Mouse (Mus musculus): Measurements from ENCODE around the gene Rbms3. TPM values are rescaled to one million over a fixed set of nuclear protein-coding genes. Genes with fewer than 3 reads are reported as not detected.

Rbms3 gene
- total and polyA plus RNA-seq, 3 experiments: 8.1 to 12.5 (median 8.8) TPM

- no peaks in the 10 kb centered on the region for H3K79me2 ChIP-seq (replicated peaks; ENCODE audit: control insufficient read depth, insufficient read depth, low read length)
- no peak overlapping the region for H3K27ac ChIP-seq
- no peak overlapping the region for H3K9ac ChIP-seq (ENCODE audit: low read depth, low read length)
- H3K36me3 ChIP-seq (ENCODE audit: control insufficient read depth, insufficient read depth, low read length): no peaks in the 10 kb centered on the region
- no peak overlapping the region for H3K4me3 ChIP-seq
- H3K27me3 ChIP-seq (ENCODE audit: control insufficient read depth, insufficient read depth, low read length): no peaks in the 10 kb centered on the region
- DNase-seq: no peak
- TF ChIP-seq POLR2A (IDR thresholded peaks at IDR 0.05; ENCODE audit: insufficient read depth, low read depth, low read length) (no peak), EP300 (IDR thresholded peaks at IDR 0.05; ENCODE audit: insufficient read depth, low read depth, low read length) (no peak), CTCF (IDR thresholded peaks at IDR 0.05) (no peak)
- intact Hi-C loops (cut with DNase I): no loop called here
- 97% methylated on average over 5 of the region's 5 CpGs for WGBS
- no peaks in the 10 kb centered on the region; the same call in none of the 2 replicates for H3K4me1 ChIP-seq (ENCODE audit: control insufficient read depth, insufficient read depth, low read length)
These were observed 1010.8 kb downstream of the Rbms3 start for GRCm38 (mm10) chr9:116618886-116619285.

GRCm38 (mm10) chr9:116613276-116613675, 1016.4 kb downstream of the Rbms3 start:
- Histone ChIP-seq H3K4me1 (ENCODE audit: control insufficient read depth, insufficient read depth, low read length) (no peaks in the 10 kb centered on the region), H3K9ac (ENCODE audit: low read depth, low read length) (no peak overlapping the region), H3K27me3 (ENCODE audit: control insufficient read depth, insufficient read depth, low read length) (no peaks in the 10 kb centered on the region; the same call in 1 of the 2 replicates), H3K79me2 (replicated peaks; ENCODE audit: control insufficient read depth, insufficient read depth, low read length) (no peaks in the 10 kb centered on the region), H3K4me3 (no peak overlapping the region), H3K27ac (no peak overlapping the region), H3K36me3 (ENCODE audit: control insufficient read depth, insufficient read depth, low read length) (no peaks in the 10 kb centered on the region)
- 57% methylated on average over 7 of the region's 7 CpGs for WGBS
- DNase-seq: peak in 1 of 2 experiments; percentile 22
- intact Hi-C loops (cut with DNase I): no loop called here
- no peak for TF ChIP-seq POLR2A (IDR thresholded peaks at IDR 0.05; ENCODE audit: insufficient read depth, low read depth, low read length)
- TF ChIP-seq EP300 (IDR thresholded peaks at IDR 0.05; ENCODE audit: insufficient read depth, low read depth, low read length): 0 out of 2 replicates have a peak, but pooled peaks have one; percentile 7

GRCm38 (mm10) chr9:116596046-116596445, 1033.7 kb downstream of the Rbms3 start:
- H3K36me3 ChIP-seq (ENCODE audit: control insufficient read depth, insufficient read depth, low read length): no peaks in the 10 kb centered on the region
- H3K27ac ChIP-seq: no peak overlapping the region
- no peaks in the 10 kb centered on the region for H3K79me2 ChIP-seq (replicated peaks; ENCODE audit: control insufficient read depth, insufficient read depth, low read length)
- no peaks in the 10 kb centered on the region for H3K27me3 ChIP-seq (ENCODE audit: control insufficient read depth, insufficient read depth, low read length)
- no peak overlapping the region for H3K4me3 ChIP-seq
- DNase-seq: no peak
- 98% methylated on average over 10 of the region's 10 CpGs for WGBS
- no peaks in the 10 kb centered on the region for H3K4me1 ChIP-seq (ENCODE audit: control insufficient read depth, insufficient read depth, low read length)
- intact Hi-C loops (cut with DNase I): no loop called here
- no peak overlapping the region for H3K9ac ChIP-seq (ENCODE audit: low read depth, low read length)
- TF ChIP-seq EP300 (IDR thresholded peaks at IDR 0.05; ENCODE audit: insufficient read depth, low read depth, low read length): no peak
- no peak for TF ChIP-seq POLR2A (IDR thresholded peaks at IDR 0.05; ENCODE audit: insufficient read depth, low read depth, low read length)
- no peak for TF ChIP-seq CTCF (IDR thresholded peaks at IDR 0.05)

- 83% methylated on average over 4 of the region's 4 CpGs for WGBS
- Histone ChIP-seq H3K27me3 (ENCODE audit: control insufficient read depth, insufficient read depth, low read length) (no peaks in the 10 kb centered on the region), H3K79me2 (replicated peaks; ENCODE audit: control insufficient read depth, insufficient read depth, low read length) (no peaks in the 10 kb centered on the region), H3K36me3 (ENCODE audit: control insufficient read depth, insufficient read depth, low read length) (no peaks in the 10 kb centered on the region), H3K27ac (no peak overlapping the region), H3K9ac (ENCODE audit: low read depth, low read length) (no peak overlapping the region), H3K4me3 (no peak overlapping the region), H3K4me1 (ENCODE audit: control insufficient read depth, insufficient read depth, low read length) (no peaks in the 10 kb centered on the region)
- DNase-seq: no peak
- intact Hi-C loops (cut with DNase I): no loop called here
- TF ChIP-seq POLR2A (IDR thresholded peaks at IDR 0.05; ENCODE audit: insufficient read depth, low read depth, low read length) (no peak), EP300 (IDR thresholded peaks at IDR 0.05; ENCODE audit: insufficient read depth, low read depth, low read length) (no peak), CTCF (IDR thresholded peaks at IDR 0.05) (no peak)
These were observed 1037.2 kb downstream of the Rbms3 start for GRCm38 (mm10) chr9:116592486-116592885.

- DNase-seq: peak; percentile 44 to 62
- H3K79me2 ChIP-seq (replicated peaks; ENCODE audit: control insufficient read depth, insufficient read depth, low read length): no peaks in the 10 kb centered on the region
- H3K36me3 ChIP-seq (ENCODE audit: control insufficient read depth, insufficient read depth, low read length): no peaks in the 10 kb centered on the region
- H3K9ac ChIP-seq (ENCODE audit: low read depth, low read length): no peak overlapping the region
- TF ChIP-seq POLR2A (IDR thresholded peaks at IDR 0.05; ENCODE audit: insufficient read depth, low read depth, low read length) (no peak), CTCF (IDR thresholded peaks at IDR 0.05) (no peak), EP300 (IDR thresholded peaks at IDR 0.05; ENCODE audit: insufficient read depth, low read depth, low read length) (0 out of 2 replicates have a peak, but pooled peaks have one; percentile 47)
- no peak overlapping the region for H3K27ac ChIP-seq
- no peaks in the 10 kb centered on the region for H3K27me3 ChIP-seq (ENCODE audit: control insufficient read depth, insufficient read depth, low read length)
- 79% methylated on average over 9 of the region's 9 CpGs for WGBS
- no peaks in the 10 kb centered on the region for H3K4me1 ChIP-seq (ENCODE audit: control insufficient read depth, insufficient read depth, low read length)
- H3K4me3 ChIP-seq: no peak overlapping the region
- intact Hi-C loops (cut with DNase I): no loop called here
These were observed 1038.6 kb downstream of the Rbms3 start for GRCm38 (mm10) chr9:116591071-116591470.

- no peaks in the 10 kb centered on the region; the same call in 1 of the 2 replicates for H3K27me3 ChIP-seq (ENCODE audit: control insufficient read depth, insufficient read depth, low read length)
- 47% methylated on average over 2 of the region's 2 CpGs for WGBS
- no peak for TF ChIP-seq POLR2A (IDR thresholded peaks at IDR 0.05; ENCODE audit: insufficient read depth, low read depth, low read length)
- no peak for TF ChIP-seq EP300 (IDR thresholded peaks at IDR 0.05; ENCODE audit: insufficient read depth, low read depth, low read length)
- TF ChIP-seq CTCF (IDR thresholded peaks at IDR 0.05): no peak
- no peaks in the 10 kb centered on the region for H3K4me1 ChIP-seq (ENCODE audit: control insufficient read depth, insufficient read depth, low read length)
- intact Hi-C loops (cut with DNase I): no loop called here
- no peak overlapping the region for H3K9ac ChIP-seq (ENCODE audit: low read depth, low read length)
- no peak overlapping the region for H3K4me3 ChIP-seq
- no peaks in the 10 kb centered on the region for H3K36me3 ChIP-seq (ENCODE audit: control insufficient read depth, insufficient read depth, low read length)
- H3K27ac ChIP-seq: no peak overlapping the region
- H3K79me2 ChIP-seq (replicated peaks; ENCODE audit: control insufficient read depth, insufficient read depth, low read length): no peaks in the 10 kb centered on the region
- no peak for DNase-seq
These were observed 1060.0 kb downstream of the Rbms3 start for GRCm38 (mm10) chr9:116569680-116570079.
